Mouse (Mus musculus) T-cell, adult 2 months (primary cell): ENCODE data around the gene Arhgap44.

Source experiments
- DNase-seq: peaks from one replicate; pipeline ENCODE4 v3.0.0; 2022; ENCODE audit warnings: low spot score

Arhgap44 gene

GRCm38 (mm10) chr11:65162767-65163120 is at the start of gene Arhgap44:
TSS of gene Arhgap44 (minus strand) at chr11:65162961.
- no peak for DNase-seq

DNA sequence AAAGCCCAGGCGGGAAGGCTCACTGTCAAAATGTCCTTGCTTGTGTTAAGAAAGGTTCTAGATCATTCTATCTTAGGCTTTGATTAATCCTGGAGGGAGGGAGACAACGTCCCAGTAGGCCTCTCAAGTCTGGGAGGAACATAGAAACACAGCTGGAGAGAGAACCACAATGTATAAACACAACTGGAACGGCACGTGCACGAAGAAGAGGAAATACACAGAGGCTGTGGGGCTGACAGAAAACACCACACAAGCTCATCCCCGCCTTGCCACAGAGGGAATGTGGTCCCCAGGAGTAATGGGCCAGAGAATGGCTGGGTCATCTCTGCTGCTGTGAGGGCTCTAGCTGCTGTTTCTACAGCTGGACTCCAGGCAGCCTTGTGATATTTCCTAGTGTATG is 48.9 kb upstream of the Arhgap44 start:
- DNase-seq = no peak

GRCm38 (mm10) chr11:65209441-65209840 is 46.7 kb upstream of the Arhgap44 start:
- DNase-seq = no peak

DNA sequence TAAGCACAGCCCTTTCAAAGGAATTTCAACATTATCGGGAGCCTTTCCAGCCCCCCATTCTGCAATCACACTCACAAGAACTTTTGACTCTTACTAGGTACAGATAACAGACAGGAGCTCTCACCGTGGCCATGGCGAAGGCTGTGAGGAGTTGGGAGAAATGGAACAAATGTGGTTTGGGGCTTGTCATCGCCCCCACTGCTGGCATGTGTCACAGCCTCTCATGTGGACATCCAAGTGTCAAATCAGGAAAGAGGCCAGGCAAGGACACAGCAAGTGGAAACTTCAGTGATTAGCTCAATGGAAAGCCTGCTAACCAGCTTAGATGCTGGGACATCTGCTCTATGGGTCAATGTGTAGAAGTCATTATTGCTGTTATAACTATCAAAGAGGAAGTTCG is 42.5 kb upstream of the Arhgap44 start:
- DNase-seq = no peak

- DNase-seq = no peak
Measured at GRCm38 (mm10) chr11:65204651-65205050, 41.9 kb upstream of the Arhgap44 start.

DNA sequence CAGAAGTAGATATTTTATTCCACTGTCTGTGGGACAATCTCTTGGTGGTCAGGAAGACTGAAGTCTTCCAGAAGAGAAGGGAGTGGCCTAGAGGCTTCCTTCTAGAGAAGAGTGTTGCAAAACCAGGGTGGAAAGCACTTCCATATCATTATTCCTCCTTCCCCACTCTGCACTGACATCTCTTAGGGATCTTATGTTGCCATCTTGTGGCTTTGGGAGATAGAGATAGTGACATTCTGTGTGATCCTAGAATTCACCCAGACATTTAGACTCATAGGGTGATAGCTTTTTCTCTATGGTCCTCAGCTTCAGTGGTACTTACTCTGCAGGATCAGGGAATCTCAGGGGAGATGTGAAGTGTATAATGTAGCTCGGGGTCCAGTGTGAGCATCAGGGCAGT is 40.3 kb upstream of the Arhgap44 start:
- DNase-seq = no peak

GRCm38 (mm10) chr11:65202236-65202635 is 39.5 kb upstream of the Arhgap44 start:
- DNase-seq = no peak

GRCm38 (mm10) chr11:65198026-65198425 is 35.3 kb upstream of the Arhgap44 start:
- DNase-seq = no peak

GRCm38 (mm10) chr11:65197280-65197679 is 34.5 kb upstream of the Arhgap44 start:
- DNase-seq = no peak

GRCm38 (mm10) chr11:65186974-65187373 is 24.2 kb upstream of the Arhgap44 start:
- DNase-seq = no peak

- no peak for DNase-seq
Measured at GRCm38 (mm10) chr11:65185114-65185513, 22.4 kb upstream of the Arhgap44 start.

GRCm38 (mm10) chr11:65170121-65170750 is 7.5 kb upstream of the Arhgap44 start:
- no peak for DNase-seq

DNA sequence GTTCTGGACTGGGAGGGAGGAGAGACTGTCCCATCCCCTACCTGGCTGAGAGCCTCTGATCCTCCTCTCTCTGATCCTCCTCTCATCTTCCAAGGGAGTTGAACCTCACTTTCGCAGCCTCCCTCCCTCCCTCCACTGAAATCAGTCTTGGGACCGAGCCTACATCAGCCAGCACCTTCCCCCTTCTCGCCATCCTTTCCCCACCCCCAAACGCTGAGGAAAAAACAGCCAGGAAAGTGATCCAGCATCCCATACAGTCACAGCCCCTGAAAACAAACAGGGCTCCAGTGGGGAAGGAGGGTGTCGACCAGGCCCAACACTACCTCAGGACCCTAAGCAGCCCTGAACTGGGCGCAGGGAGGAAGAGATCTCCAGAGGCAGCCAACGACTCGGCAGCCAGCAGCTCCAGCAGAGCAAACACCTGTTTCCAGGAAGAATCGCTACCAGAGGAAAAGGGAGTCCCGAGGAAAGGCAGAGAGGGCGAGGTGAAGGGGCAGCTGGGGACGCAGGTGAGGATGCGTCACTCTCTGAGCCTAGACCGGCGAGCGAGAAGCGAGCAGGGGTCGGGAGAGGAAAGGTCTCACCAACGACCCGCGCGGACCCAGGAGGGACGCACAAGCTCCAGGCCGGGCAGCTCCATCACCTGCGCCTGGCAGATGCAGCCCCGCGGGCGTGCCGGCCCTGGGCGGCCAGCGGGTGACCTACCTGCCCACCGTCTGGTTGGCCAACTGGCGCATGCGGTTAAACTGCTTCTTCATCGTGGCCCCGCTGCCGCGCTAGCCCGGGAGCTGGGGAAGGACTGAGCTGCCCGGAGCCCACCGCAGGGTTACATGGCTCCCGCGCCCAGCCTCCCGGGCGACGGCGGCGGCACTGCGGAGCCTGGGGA is 637 bp downstream of the Arhgap44 start:
- no peak for DNase-seq

DNA sequence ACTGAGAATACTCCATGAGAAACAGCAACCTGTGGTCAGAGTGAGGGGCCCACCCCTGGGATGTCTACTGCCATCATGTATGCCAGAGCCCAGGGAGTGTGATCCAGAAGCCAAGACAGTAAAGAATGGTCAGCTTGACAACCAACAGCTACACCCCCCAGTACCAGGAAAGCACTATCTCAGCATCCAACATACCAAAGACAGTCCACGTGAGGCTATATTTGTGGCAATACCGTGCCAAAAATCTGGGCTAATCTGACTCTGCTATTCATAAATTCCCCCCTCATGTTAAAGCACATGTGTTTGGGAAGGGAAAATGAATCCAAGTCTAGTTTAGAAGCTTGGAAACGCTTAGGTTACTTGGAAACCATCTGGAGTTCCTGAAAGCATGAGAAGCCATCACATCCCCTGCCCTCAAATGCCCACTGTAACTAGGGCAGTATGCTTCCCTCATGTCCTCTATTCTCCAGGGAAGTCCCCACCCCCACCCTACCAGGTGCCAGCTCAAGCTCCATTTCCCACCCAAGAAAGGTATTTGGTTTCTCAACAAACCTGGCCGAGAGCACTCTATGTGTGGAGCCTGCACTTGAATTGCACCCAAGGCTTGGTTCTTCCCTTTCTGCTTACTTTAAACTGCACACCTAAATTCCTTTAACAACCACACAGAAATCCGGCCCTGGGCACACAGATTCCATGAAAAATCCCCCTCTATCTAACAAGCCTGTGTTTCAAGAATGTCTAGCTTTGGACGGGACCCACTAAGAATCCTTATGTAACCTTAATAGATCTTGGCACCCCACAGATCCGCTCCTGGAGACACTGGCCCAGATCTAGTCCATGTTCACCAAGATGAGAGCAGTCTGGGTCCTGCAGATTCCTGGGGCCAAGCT is 1.5 kb downstream of the Arhgap44 start:
- DNase-seq = no peak

GRCm38 (mm10) chr11:65159791-65160190 is 3.0 kb downstream of the Arhgap44 start, which contains the start of gene 1700086D15Rik:
TSS of gene 1700086D15Rik (minus strand) at chr11:65159891.
- no peak for DNase-seq

DNA sequence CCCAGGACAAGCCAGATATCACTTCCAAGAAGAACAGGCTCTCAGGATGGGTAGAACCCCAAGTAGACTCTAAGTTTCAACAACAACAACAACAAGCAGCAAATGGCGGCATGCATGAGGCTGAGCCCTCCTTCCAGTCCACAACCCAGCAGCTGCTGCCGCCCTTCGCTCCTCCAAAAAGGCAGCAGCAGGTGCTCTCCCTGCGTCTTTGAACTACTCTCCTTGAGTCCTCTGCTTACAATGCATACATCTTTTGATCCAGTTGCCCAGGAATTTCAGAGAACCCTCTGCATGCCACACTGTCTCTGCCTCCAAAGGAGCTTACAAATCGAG is 4.1 kb downstream of the Arhgap44 start:
- no peak for DNase-seq

DNA sequence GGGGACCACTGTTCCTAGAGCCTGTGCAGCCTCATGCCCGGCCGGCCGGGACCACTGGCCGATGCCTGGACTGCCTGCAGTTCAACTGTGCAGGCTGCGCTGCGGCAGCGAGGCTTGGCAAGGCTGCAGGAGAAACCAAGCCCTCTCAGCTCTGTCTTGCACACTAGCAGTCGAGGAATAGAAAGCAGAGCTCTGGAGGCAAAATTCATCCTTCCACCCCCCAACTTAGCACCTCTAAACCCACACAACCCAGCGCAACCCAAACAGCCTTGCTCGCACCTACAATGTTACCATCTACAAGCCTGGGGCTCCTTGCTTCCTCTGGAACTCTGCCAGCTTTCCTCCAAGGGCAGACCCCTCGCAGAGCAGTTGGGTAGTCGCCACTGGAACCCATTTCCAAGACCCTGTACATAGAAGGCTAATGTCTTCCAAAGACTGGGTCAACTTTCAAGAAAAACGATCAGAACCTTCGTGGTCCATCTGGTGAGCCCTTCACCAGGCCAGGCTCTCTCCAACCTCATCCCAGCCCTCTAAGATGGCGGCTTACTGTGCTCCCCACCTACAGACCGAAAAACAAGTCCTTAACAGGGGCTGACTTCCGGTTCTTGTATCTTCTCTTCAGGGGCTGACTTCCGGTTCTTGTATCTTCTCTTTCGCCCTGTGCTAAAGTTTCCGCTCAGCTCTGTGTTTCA is 4.6 kb downstream of the Arhgap44 start:
- DNase-seq = no peak

DNA sequence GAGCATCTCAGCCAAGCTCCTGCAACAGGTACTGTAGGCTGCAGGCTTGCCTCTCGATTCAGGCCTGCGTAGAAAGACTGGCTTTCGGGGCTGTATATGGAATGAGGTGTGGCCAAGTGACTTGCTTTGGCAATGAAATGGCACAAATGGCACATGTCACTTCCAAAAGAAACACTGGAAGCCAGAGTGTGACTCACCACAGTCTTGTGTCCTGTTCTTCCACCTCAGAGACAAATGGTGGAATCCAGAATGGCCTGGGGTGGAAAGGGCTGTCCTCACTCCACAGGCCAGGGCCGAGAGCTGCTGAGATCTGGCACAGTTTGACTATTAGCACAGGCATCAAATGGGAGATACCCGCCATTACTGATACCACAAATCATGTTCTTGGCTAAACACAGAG is 9.8 kb downstream of the Arhgap44 start:
- no peak for DNase-seq

DNA sequence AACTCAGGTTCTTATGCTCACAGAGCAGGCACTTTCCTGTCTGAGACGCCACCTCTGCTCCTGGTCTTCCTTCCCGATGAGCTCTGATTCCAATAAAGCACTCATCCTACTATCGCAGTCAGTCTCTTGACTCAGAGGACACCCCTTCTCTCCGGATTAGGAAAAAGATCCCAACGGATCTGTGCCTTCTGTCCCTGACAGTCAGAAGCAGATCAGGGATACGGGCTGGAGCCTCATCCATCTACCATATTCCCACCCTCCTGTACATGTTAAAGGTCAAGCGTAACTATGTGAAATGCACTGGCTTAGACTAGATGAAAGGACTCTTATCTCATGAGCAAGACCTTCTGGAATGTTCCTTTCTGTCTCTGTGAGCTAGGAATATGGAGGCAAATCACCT is 14.3 kb downstream of the Arhgap44 start:
- no peak for DNase-seq

DNA sequence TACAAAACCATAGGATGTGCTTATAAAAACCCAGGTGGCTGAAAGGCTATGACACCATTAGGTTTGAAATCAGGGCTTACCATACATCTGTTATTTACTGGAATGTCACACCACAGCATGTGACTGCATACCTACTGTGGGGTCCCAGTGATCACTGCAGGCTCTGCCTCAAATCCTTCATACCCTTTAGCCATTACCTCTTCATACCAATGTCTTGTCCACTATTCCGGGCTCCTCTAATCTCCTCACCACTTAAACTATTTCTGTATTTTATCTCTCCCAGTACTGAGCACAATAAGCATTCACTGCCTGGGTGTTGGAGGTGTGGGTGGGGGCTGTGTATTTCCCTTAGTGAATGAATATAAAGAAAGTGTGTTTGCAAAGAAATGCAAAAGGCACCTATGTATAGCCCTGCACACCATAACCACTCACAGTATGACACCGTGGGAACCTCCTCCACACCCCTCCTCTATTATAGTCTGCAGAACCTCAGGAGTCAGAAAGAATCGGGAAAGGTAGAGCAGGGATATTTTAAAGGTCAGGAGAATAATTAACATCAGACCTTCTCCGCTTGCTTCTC is 19.8 kb downstream of the Arhgap44 start:
- no peak for DNase-seq

DNA sequence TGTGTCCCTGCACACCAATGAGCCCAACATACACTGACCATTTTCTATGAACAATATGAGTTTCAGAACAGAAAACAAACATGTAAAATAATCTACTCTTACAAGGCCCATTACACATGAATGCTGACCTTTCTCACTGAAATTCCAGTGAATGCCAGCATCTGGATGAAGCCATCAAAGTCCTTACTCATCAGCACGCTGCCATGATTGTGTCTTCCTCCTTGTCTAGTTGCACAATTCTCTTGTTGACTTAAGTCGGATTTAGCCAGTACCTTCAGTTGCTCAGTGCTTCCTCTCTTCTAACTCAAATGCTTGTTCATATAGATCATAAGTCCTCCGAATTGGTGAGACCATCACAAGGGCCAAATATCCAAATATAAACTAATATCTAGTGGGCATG is 23.7 kb downstream of the Arhgap44 start:
- DNase-seq = no peak
